Mouse (Mus musculus): ENCODE measurements around the gene Ccnd3.

DNA sequence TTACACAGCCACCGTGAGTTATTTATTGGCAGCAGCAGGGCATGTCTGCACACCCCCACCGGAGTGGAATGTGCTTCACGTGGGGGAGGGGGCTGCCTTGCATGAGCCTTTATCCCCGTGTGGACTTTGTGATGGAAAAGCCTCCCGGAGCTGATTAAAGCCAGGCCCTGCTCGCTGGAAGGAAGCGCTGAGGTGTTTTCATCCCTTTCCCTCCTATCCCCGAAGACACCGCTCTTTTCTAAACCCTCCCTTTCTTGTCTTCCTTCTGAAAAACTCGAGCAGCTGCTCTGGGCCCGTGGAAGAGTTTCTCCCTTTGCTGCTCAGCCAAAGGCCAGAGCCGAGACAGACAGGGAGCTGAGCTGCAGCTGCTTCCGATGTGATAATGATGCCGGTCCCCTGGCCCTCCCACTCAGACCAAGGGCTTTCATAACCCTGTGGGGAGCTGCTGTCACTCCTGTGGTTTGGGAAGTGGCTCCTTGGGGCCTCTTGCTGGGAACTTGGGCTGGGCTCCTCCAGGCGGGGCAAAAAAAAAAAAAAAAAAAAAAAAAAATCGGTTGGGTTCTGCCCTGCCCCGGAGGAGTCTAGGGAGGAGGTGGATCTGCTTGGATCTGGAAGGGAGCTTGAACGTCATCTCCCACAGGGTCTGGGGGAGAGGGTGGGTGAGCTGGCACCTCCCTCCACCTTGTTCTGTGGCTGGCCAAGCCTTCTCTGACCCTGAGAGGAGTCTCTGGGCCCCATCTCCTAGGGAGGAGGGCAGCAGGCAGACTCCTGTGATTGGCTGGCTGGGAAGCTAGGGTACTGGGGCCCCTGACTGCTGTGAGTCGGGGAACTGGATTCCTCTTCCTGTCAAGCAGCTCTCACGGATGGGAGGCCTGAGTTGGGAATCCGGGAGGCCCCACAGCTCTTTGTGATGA, 90.7 kb downstream of the Ccnd3 start:
- TF ChIP-seq CTCF (IDR thresholded peaks at IDR 0.05) (no peak), EP300 (IDR thresholded peaks at IDR 0.05) (0 out of 2 replicates have a peak, but pooled peaks have one; percentile 33)
